Mouse (Mus musculus): Measurements from ENCODE around the gene Cap1.

Gene Cap1

DNA sequence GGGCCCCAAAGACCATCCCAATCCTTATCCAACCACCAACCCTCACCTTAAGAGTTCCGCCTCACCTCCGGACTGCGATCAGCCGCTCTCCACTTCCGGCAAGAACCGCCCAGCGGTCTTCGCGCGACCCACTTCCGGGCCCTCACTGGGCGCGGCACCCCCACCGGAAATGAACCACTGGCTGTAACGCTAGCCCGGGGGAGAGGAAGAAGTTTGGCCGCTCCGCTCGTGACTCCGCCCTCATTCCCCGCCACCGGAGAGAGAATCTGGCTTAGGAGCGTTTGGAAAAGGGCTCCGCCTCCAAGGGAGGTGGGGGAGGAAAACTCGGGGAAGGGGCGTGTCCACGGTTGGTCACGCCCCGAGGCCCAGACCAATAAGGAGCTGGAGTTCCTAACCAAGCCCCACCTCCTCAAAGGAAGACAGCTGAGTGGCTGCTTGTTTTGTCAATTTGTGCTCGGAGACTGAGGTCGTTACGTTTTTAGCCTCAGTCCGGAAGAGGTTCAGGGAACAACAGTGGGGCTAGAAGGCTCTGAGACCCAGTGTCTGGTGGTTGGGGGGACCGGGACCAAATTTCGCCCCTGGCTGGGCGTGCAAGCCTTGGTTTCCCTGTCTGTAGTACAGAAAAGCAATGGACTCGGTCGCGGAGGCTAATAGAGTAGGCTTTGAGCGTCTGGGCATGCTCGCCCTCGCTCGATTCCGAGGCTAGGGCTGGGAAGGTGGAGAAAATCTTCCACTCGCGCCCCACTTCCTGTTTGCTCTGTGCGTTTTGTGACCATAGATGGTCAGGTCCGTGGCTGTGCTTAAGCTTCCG, at the start of gene Cap1:
Cap1 (minus strand) TSS at position 289 of the 811 bp plus-strand sequence.
- CTCF ChIA-PET = interaction anchor here (0.5 to 2.2 kb wide), 18 partner anchors 11 to 430 kb away, joined by 3 to 18 read pairs (median 5); partner anchors contain the start of gene Mycl (in 2 of the 4)
- POLR2A ChIA-PET = interaction anchor here (0.5 to 6.3 kb wide), 89 partner anchors 7 to 1913 kb away, joined by 3 to 72 read pairs (median 4); partner anchors contain the start of genes Mycl (in 3 of the 4), Ppt1 (in 3 of the 4), Ppie (in 2 of the 4) and Trit1 (in 2 of the 4)

DNA sequence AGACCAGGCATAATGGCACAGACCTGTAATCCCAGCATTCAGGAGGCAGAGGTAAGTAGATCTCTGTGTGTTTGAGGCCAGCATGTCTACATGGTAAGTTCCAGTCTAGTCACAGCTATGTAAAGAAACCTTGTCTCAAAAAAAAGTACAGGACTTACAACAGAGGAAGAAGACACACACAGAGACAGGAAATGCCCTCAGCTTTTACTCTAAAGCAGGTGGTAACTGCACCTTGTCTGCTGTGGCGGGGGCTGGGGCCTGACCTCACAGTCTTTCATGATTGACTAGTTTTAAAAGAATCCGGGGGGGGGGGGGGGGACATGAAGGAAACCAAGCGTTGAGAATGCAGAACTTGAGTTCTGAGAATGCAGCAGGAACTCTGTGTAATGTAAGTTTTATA, 48.0 kb upstream of the Cap1 start:
- ChIA-PET CTCF (no interaction called here), POLR2A (interaction anchor here in 1 of 4 experiments (0.6 kb wide), 1 partner anchor 138 kb away, joined by 3 read pairs; no protein-coding TSS in a partner anchor)

DNA sequence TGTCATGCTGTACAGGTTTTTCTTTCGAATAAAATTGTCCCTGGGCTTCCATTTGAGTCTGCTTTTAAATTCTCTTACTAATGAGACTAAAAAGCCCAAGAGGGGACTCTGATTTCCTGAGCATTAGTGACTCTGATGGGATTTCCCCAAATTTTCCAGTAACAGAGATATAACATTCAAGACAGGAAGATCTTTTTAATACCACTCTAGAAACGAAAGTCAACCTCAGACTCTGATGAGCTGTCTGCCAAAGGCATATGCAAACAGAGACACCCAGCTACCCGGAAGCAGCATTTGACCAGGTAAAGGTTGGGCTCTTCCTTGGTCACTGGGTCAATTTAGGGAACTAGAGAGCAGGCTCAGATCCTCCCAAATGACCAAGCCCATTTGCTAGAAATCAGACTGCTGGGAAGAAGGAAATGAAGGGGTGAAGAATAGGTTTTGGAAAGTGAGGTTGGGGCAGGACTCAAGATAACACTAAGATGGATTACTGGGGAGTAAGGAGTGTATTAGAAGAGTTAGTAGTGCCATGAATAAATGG, 47.3 kb upstream of the Cap1 start:
- POLR2A ChIA-PET = interaction anchor here in 1 of 4 experiments (1.3 kb wide), 1 partner anchor 47 kb away, joined by 3 read pairs; the partner anchor contains the start of gene Cap1
- CTCF ChIA-PET = interaction anchor here in 2 of 4 experiments (0.6 kb wide), 2 partner anchors 126 to 241 kb away, joined by 3 to 5 read pairs; no protein-coding TSS in a partner anchor

DNA sequence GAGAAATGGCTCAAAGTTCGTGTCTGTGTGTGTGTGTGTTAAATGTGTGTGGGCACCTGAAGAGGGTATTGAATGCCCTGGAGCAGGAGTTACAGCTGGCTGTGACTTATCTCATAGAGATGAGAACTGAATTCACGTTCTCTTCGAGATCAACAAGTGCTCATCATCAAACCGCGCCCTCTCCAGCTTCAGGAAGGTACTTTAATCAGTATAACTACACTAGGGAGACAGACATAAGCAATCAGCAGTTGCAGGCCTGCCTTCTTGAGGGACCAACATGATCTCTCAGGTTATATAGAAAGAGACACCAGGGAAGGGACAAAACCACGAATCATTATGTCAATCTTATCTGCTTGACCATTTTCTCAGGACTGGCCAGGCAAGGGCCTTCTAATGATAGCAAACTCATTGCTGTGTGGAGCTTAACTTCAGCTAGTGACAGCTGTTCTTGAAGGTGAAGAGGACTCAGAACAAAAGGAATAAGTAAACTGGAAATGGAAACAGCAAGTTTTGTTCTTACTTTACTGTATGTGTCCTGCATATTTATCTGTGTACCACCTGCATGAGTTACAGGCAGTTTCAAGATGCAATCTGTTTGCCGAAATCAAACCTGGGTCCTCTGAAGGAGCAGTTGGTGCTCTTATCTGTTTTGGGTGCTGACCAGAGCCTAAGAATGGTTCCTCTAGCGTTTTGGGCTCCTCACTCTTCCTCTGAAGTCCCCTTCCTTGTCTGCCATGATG, 46.6 kb upstream of the Cap1 start:
- ChIA-PET POLR2A (interaction anchor here in 1 of 4 experiments (1.3 kb wide), 1 partner anchor 46 kb away, joined by 3 read pairs; the partner anchor contains the start of gene Cap1), CTCF (interaction anchor here in 2 of 4 experiments (0.6 kb wide), 2 partner anchors 125 to 241 kb away, joined by 3 to 5 read pairs; no protein-coding TSS in a partner anchor)

DNA sequence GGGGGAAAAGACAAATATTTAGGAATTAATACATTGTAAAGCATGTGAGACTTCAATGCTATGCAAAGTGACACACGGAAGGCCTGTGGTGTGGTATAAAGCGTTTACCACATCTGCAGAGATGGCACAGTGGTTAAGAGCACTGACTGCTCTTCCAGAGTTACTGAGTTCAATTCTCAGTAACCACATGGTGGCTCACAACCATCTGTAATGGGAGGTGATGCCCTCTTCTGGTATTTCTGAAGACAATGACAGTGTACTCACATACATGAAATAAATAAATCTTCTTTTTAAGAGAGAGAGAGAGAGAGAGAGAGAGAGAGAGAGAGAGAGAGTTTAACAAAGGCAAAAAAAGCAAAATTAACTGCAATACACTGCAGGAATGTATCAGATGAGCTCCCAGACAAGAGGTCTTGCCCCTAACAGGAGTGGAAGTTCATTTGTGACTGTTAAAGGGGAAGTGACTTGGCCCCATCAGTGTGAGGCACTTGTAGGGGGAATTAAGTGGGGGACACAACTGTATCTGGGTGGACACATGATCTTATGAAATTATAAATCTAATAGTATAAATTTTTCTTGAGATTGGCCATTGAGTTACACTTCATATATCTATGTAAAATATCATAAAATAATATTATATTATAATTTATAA, 45.2 kb upstream of the Cap1 start:
- CTCF ChIA-PET = interaction anchor here in 1 of 4 experiments (0.6 to 0.7 kb wide), 2 partner anchors 15 to 18 kb away, joined by 3 to 6 read pairs; no protein-coding TSS in a partner anchor

DNA sequence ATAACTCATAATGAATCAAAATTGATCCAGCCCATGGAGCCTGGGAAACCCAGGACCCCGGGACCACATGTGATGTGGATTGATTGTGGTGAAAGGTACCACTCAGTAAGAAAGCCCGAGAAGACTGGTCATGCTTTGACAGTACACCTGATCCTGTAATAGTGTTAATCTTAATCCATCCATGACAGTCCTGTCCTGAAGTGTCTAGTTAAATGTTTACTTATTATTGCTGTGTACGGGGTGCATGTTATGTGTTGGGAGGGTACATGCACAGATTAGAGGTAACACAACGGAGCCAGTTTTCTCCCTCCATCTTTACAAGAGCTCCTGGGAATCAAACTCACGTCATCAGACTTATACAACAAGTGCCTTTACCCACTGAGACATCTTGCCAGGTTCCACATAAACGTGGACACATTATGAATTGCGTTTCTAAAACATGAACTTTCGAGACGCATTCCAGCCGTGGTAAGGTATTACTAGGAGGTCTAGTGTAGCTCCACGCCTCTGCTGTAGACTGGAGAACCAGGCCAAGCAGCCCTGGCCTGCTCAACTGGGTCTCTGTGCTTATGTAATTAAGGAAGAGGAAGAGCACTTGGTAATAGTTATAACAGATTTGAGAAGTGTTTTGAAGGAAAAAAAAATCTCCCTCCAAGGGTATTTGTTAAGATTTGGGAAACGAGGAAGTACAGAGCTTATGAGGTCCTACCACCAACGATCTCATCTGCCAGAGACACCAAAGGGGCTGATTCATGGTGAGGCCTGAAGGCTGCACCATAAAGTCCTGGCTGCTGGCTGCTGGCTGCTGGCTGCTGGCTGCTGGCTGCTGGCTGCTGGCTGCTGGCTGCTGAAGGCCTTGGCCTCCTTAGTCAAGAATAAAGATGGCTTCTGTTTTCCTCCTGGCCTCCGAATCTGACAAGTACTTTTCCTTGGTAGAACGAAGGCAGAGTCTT, 37.8 kb upstream of the Cap1 start:
- ChIA-PET CTCF (interaction anchor here in 3 of 4 experiments (0.7 to 2.3 kb wide), 6 partner anchors 11 to 148 kb away, joined by 3 to 9 read pairs (median 4); no protein-coding TSS in a partner anchor), POLR2A (interaction anchor here in 1 of 4 experiments (1.0 kb wide), 1 partner anchor 38 kb away, joined by 4 read pairs; the partner anchor contains the start of gene Cap1)

More for the DNA sequence above, 45.2 kb upstream of the Cap1 start:
- POLR2A ChIA-PET = no interaction called here

DNA sequence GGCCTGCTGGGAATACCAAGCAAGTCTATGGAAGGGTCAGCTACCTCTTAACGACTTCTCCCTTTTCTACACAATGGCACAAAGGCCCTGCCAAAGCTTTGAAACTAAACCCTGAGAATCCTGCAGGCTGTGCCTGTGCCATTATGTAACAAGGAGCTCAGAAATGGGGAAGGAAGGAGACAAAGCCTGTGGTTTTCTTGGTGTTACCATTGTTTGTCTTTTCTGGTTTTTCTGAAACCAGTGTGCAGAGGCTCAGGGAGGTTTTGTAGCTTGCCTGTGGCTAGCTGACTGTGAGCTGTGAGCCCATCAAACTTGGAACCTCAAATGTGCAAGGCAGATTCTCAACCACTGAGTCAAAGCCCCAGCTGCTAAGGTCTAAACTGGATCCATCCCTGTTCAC, 37.0 kb upstream of the Cap1 start:
- CTCF ChIA-PET = interaction anchor here (0.5 to 2.3 kb wide), 7 partner anchors 10 to 353 kb away, joined by 3 to 9 read pairs (median 4); no protein-coding TSS in a partner anchor
- POLR2A ChIA-PET = interaction anchor here in 2 of 4 experiments (0.6 to 1.0 kb wide), 2 partner anchors 37 to 84 kb away, joined by 3 to 4 read pairs; partner anchors contain the start of gene Cap1 (in 1 of the 2)

DNA sequence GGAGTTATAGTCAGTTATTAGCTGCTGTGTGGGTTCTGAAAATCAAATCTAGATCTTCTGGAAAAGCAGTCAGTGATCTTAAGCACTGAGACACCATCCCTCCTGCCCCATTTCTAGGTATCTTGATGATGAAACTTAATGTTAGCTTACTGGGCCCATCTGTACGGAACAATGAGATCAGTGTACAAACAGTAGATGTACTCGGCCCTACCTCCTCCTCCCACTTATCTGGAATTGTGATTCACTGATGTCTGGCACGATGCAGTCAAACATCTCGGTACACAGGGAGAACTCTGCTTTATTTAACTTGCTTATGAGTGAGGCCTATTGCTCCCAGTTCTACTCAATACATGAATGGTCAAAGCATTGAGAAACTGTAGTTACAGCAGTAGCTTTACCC, 30.1 kb upstream of the Cap1 start:
- CTCF ChIA-PET = interaction anchor here in 3 of 4 experiments (0.5 to 0.7 kb wide), 5 partner anchors 16 to 476 kb away, joined by 3 to 6 read pairs (median 6); no protein-coding TSS in a partner anchor
- POLR2A ChIA-PET = interaction anchor here in 1 of 4 experiments (0.9 kb wide), 1 partner anchor 18 kb away, joined by 3 read pairs; no protein-coding TSS in a partner anchor

DNA sequence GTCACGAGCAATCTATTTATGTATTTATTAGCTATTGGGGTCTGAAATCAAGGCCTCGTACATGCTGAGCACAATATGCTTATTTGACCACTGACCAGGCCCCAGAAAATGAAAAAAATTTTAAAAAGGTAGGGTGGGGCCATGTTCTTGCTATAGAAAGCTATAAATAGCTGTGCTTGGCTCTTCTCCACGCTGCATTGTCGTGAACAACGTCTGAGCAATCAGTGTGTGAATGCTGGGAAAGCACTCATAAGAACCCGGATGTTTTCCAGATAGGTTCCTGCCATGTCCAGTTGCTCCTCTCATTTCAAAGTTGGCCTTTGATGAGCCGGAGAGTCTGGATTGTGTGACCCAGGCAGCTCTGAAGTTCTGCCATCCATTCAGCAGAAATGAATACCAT, 28.3 kb upstream of the Cap1 start:
- ChIA-PET CTCF (interaction anchor here in 2 of 4 experiments (0.7 to 4.8 kb wide), 4 partner anchors 58 to 376 kb away, joined by 3 to 48 read pairs (median 7); no protein-coding TSS in a partner anchor), POLR2A (interaction anchor here in 1 of 4 experiments (1.7 kb wide), 1 partner anchor 70 kb away, joined by 4 read pairs; no protein-coding TSS in a partner anchor)

DNA sequence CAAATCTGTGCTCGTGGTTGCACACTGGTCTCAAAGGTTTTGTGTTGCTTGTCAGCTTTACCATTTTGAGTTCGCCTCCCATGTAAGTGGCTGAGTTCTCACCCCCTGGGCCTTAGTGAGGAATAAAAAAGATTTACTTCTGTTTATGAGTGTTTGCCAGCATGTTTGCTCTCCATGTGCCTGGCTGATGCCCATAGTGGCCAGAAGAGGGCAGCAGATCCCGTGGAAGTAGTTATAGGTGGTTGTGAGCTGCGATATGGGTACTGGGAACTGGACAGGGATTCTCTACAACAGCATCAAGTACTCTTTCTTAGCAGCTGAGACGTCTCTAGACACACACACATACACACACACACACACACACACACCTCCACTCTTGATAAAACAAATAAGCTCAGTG, 26.8 kb upstream of the Cap1 start:
- ChIA-PET CTCF (interaction anchor here (0.5 to 4.8 kb wide), 55 partner anchors 8 to 1959 kb away, joined by 3 to 48 read pairs (median 4); partner anchors contain the start of genes Mycl (in 3 of the 4), Cap1 (in 2 of the 4) and Bmp8b (in 1 of the 4)), POLR2A (interaction anchor here in 3 of 4 experiments (0.5 to 4.6 kb wide), 12 partner anchors 12 to 1314 kb away, joined by 3 to 19 read pairs (median 4); partner anchors contain the start of gene Cap1 (in 2 of the 3))

DNA sequence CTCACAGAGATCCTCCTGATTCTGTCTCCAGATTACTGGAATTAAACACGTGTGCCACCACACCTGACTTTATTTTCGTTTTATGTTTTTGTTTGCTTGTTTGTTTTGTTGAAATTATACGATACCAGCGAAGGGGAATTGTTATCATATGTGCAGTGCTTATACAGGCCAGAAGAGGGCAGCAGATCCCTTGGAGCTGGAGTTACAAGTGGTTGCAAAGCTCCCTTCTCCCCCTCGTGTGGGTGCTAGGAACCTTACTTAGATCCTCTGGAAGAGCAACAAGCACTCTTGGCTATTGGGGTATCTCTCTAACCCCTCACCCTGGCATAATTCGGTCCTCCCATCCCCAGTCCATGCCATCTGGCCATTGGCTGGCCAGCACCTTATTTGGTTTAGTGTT, 24.7 kb upstream of the Cap1 start:
- ChIA-PET CTCF (interaction anchor here (0.6 to 4.8 kb wide), 64 partner anchors 8 to 980 kb away, joined by 3 to 48 read pairs (median 4); partner anchors contain the start of genes Cap1 (in 3 of the 4), Mfsd2a (in 2 of the 4), Mycl (in 2 of the 4) and Ppie (in 1 of the 4)), POLR2A (interaction anchor here (0.8 to 4.6 kb wide), 6 partner anchors 24 to 161 kb away, joined by 3 to 19 read pairs (median 4); partner anchors contain the start of genes Cap1 (in 2 of the 4) and Mycl (in 2 of the 4))

DNA sequence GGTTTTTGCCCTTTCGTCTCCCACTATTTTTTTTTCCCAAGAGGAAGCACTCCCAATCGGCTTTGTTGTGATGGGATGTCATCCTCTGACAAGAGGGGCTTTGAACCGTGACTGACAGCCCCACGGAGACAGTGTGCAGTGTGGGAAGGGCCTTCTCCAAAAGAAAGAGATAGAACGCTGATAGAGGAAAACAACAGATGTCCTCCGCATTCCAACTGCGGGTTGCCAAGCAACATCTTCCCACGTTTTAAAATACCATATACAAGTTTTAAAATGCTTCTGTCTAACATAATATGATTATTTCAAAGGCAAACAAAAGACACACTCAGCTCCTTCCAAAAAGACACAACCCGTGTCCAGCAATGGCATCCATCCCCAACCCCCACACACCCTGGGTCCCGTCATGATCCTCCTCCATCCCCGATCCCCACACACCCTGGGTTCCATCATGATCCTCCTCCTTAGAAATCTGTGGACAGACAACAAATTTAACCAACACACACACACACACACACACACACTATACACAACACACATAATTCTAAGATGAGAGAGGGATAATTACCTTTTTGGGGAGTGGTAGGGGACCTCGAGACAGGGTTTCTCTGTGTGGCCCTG, 23.8 kb upstream of the Cap1 start:
- ChIA-PET POLR2A (interaction anchor here in 3 of 4 experiments (0.9 to 4.6 kb wide), 6 partner anchors 14 to 86 kb away, joined by 3 to 19 read pairs (median 4); partner anchors contain the start of genes Cap1 (in 2 of the 3) and Mycl (in 1 of the 3)), CTCF (interaction anchor here (0.6 to 4.8 kb wide), 16 partner anchors 8 to 850 kb away, joined by 3 to 48 read pairs (median 4); partner anchors contain the start of gene Cap1 (in 1 of the 4))

DNA sequence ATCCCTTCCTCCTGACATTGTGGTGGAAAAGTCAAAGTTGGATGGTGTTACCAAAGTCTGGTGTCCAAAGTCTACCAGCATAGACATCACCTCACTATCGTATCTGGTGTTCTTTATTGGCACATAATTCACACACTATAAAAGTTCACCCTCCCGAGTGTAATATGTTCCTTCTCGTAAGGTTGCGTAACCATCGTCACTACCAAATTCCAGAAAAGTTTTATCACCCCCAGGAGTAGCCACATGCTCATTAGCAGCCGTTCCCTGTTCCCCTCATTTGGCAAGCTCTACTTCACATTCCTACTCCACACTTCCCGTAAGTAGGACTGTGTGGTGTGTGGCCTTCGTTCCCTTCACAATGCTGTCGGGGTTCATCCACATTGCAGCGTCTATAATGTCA, 19.5 kb upstream of the Cap1 start:
- ChIA-PET CTCF (interaction anchor here in 1 of 4 experiments (0.6 kb wide), 1 partner anchor 206 kb away, joined by 3 read pairs; no protein-coding TSS in a partner anchor), POLR2A (interaction anchor here in 2 of 4 experiments (1.0 to 3.8 kb wide), 4 partner anchors 10 to 90 kb away, joined by 3 to 15 read pairs (median 4); partner anchors contain the start of genes Cap1 (in 1 of the 2) and Mycl (in 1 of the 2))

DNA sequence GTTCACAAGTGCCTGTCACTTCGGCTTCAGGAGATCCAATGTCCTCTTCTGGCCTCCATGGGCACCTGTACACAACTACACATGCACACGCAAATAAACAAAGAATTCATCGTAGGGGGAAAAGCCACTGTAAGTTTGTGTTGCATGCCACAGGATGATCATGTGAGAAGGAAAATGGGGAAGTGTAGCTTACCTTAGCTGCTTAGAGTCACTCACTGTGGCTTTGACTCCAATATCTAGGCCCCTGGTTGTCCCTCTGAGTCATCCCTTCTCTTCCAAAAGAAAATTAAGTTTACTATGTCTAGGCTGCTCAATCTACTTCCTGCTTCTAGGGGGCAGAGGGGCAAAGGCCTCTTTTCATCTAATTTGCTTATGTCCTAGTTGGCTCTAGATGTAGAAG, 17.9 kb upstream of the Cap1 start:
- POLR2A ChIA-PET = no interaction called here

DNA sequence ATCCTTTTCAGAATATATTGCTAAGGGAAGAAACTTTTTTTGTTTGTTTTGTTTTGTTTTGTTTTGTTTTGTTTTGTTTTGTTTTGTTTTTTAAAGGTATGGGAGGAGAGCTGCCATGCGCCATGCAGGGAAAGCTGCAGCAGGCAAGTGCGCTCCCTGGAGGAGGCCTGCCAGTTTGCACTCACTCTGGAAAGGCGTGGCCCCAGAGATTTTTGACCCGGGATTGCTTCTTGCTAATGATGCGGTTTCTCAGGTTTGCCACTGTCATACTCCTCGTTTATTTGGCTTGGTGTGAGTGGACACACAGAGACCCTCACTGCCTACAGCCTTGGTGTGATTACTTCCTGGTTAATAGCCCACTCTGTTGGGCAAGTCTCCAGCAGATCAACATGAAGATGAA, 16.3 kb upstream of the Cap1 start:
- ChIA-PET POLR2A (interaction anchor here (0.7 to 3.4 kb wide), 5 partner anchors 16 to 238 kb away, joined by 3 to 18 read pairs (median 8); partner anchors contain the start of genes Cap1 (in 3 of the 4) and Ppie (in 1 of the 4)), CTCF (interaction anchor here (0.6 to 3.1 kb wide), 15 partner anchors 8 to 170 kb away, joined by 3 to 22 read pairs (median 4); no protein-coding TSS in a partner anchor)

More for the DNA sequence above, 17.9 kb upstream of the Cap1 start:
- CTCF ChIA-PET = interaction anchor here in 3 of 4 experiments (1.0 to 3.1 kb wide), 2 partner anchors 9 kb away, joined by 5 to 10 read pairs (median 5); no protein-coding TSS in a partner anchor
